Mouse (Mus musculus) cortical plate, adult 2 months (tissue): ENCODE results near the gene Pdhx.

Experiments
- CTCF ChIP-seq: fragments of 200-500 bp; IDR thresholded peaks from 2 replicates; pipeline ENCODE4 v1.5.1; 2011; ENCODE audit warnings: mild to moderate bottlenecking, control low read depth, low read length; ENCODE audit not compliant: insufficient read depth; ENCODE audit errors: extremely low read depth
- POLR2A ChIP-seq: fragments of 200-500 bp; IDR thresholded peaks from 2 replicates; pipeline ENCODE4 v1.6.1; 2011; ENCODE audit warnings: mild to moderate bottlenecking, low read length, control low read depth; ENCODE audit not compliant: insufficient read depth; ENCODE audit errors: extremely low read depth

DNA sequence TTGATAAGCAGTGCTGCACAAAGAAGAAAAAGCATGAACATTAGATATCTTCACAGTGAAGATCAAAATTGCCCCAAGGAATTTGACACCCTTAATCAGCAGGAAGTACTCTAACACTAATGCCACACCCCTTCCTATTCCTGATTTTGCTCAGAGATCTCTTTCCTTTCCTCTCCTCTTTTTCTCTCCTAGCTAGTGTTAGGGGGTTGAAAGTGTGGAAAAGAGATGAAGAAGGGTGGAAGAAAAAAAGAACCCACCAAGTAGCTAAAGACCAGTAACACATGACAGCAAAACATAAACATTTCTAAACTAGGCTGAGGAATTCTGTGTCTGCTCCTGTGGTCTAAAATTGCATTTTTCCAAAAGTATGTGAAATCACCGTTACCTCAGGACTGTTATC is 4.7 kb downstream of the Pdhx start:
- TF ChIP-seq CTCF = no peak
- TF ChIP-seq POLR2A = no peak
